Mouse (Mus musculus) intestine, postnatal 0 days (tissue): Measurements from ENCODE around the gene Gdpd1. TPM values are rescaled to one million over a fixed set of nuclear protein-coding genes. Genes with fewer than 3 reads are reported as not detected.

Source experiments
- ATAC-seq: fragments of 200-750 bp; cut with Nextera tagmentation; 2 replicates; pipeline ENCODE4 v1.8.0; 2017; ENCODE audit warnings: mild to moderate bottlenecking, moderate TSS enrichment, moderate library complexity
- H3K27ac ChIP-seq: fragments of 300-500 bp; sonication (generic); 2 replicates; pipeline ENCODE4 v1.5.1; 2014; ENCODE audit warnings: mild to moderate bottlenecking, low read depth, low read length, moderate library complexity
- H3K27me3 ChIP-seq: fragments of 300-500 bp; sonication (generic); replicated peaks from 2 replicates; pipeline ENCODE4 v1.6.1; 2014; ENCODE audit warnings: low read length, mixed read lengths; ENCODE audit not compliant: control insufficient read depth, insufficient read depth
- H3K36me3 ChIP-seq: fragments of 300-500 bp; sonication (generic); 2 replicates; pipeline ENCODE4 v1.6.1; 2014; ENCODE audit warnings: mild to moderate bottlenecking, moderate library complexity; ENCODE audit not compliant: control insufficient read depth, insufficient read depth
- H3K4me1 ChIP-seq: fragments of 300-500 bp; sonication (generic); replicated peaks from 2 replicates; pipeline ENCODE4 v1.6.1; 2014; ENCODE audit warnings: antibody characterized with exemption, low read length, mixed read lengths; ENCODE audit not compliant: control insufficient read depth, insufficient read depth
- H3K4me2 ChIP-seq: fragments of 300-500 bp; sonication (generic); replicated peaks from 2 replicates; pipeline ENCODE4 v1.6.1; 2014; ENCODE audit warnings: low read depth, mild to moderate bottlenecking, moderate library complexity
- H3K4me3 ChIP-seq: fragments of 300-500 bp; sonication (generic); 2 replicates; pipeline ENCODE4 v1.5.1; 2014; ENCODE audit warnings: low read depth, low read length
- H3K9ac ChIP-seq: fragments of 300-500 bp; sonication (generic); 2 replicates; pipeline ENCODE4 v1.6.1; 2014; ENCODE audit warnings: mild to moderate bottlenecking, low read depth, low read length
- H3K9me3 ChIP-seq: fragments of 300-500 bp; sonication (generic); 2 replicates; pipeline ENCODE4 v1.6.1; 2016; ENCODE audit warnings: mixed run types; ENCODE audit not compliant: control insufficient read depth
- CTCF ChIP-seq: sonication (generic); IDR thresholded peaks from 2 replicates; pipeline ENCODE4 v1.5.1; 2016; ENCODE audit warnings: low read depth, mild to moderate bottlenecking, control low read depth, antibody characterized with exemption, moderate library complexity
- WGBS: fragments of 180-500 bp; shearing (Covaris S2); extraction: QIAGEN DNeasy Blood & Tissue Kit; methylation state at CpG from one replicate; pipeline ENCODE4 v1.1.7; 2014; 5-methylcytosine and 5-hydroxymethylcytosine counted together
- polyA plus RNA-seq: library from polyadenylated mRNA; unstranded; fragments of >200 nt; fragmentation: Nextera tagmentation; extraction: Ambion mirVana; gene quantifications from 2 replicates; pipeline ENCODE4 v1.2.1, GENCODE M21; 2015

Gene Gdpd1
- polyA plus RNA-seq, 1 experiment from 2014 or later = 16.7 TPM

GRCm38 (mm10) chr11:86994791-86995624, 78.9 kb downstream of the Gdpd1 start:
- Histone ChIP-seq H3K36me3 (no peaks in the 10 kb centered on the region), H3K27ac (peak overlapping the region; percentile 90), H3K9me3 (no peaks in the 10 kb centered on the region), H3K9ac (no peak overlapping the region), H3K4me3 (no peak overlapping the region), H3K4me2 (peak overlapping the region; percentile 91), H3K4me1 (no peaks in the 10 kb centered on the region; the same call in 1 of the 2 replicates), H3K27me3 (no peaks in the 10 kb centered on the region)
- WGBS = 25% methylated on average over 10 of the region's 10 CpGs
- no peak for TF ChIP-seq CTCF
- no peak for ATAC-seq

GRCm38 (mm10) chr11:86994330-86994729, 79.5 kb downstream of the Gdpd1 start:
- peak; percentile 11; the same call in 1 of the 2 replicates for ATAC-seq
- H3K4me2 ChIP-seq = peak overlapping the region; percentile 91
- WGBS = 11% methylated on average over 6 of the region's 6 CpGs
- 0 out of 2 replicates have a peak overlapping the region, but pooled peaks have one; percentile 32 for H3K9ac ChIP-seq
- H3K36me3 ChIP-seq = no peaks in the 10 kb centered on the region
- no peaks in the 10 kb centered on the region for H3K9me3 ChIP-seq
- no peaks in the 10 kb centered on the region; the same call in 1 of the 2 replicates for H3K4me1 ChIP-seq
- H3K4me3 ChIP-seq = peak overlapping the region; percentile 99
- TF ChIP-seq CTCF = no peak
- H3K27me3 ChIP-seq = no peaks in the 10 kb centered on the region
- peak overlapping the region; percentile 90 for H3K27ac ChIP-seq

GRCm38 (mm10) chr11:86993041-86994037, 80.5 kb downstream of the Gdpd1 start, which contains the start of gene Ypel2:
Gene Ypel2 (minus strand): TSS chr11:86993707.
- WGBS = under 1% methylated on average over 96 of the region's 96 CpGs
- Histone ChIP-seq H3K4me1 (no peaks in the 10 kb centered on the region; the same call in 1 of the 2 replicates), H3K36me3 (no peaks in the 10 kb centered on the region), H3K27ac (peak within 1 kb of the TSS; percentile 90), H3K9ac (peak within 1 kb of the TSS; percentile 73), H3K4me3 (peak within 1 kb of the TSS; percentile 99), H3K27me3 (no peaks in the 10 kb centered on the region), H3K4me2 (peak within 1 kb of the TSS; percentile 91), H3K9me3 (no peaks in the 10 kb centered on the region)
- peak; percentile 25 for TF ChIP-seq CTCF
- ATAC-seq = peak; percentile 94

DNA sequence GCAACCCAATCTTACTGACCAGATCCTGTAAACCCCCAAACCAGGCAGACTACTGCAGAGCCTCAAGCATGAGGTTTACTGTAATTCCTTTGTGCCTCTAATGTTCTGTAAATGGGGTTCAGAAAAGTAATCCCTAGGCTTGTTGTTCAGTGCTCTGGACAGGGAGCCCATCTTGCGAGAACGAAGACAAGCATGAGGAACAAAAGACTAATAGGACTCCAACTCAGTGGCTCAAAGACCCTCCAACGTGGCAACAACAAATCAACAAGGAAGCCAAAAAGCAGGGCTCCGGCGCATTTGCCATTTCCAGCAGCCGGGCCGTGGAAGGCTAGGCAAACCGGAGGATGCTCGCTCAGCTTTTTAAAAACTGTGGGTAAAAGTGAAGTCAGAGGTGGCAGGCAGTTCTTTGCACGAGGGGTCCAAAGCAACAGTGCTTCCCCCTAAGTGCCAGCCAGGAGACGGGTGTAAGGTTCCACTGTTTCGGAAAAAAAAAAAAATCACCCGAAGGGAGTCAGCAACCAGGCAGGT, 81.3 kb downstream of the Gdpd1 start:
- ATAC-seq = no peak
- no peaks in the 10 kb centered on the region; the same call in 1 of the 2 replicates for H3K4me1 ChIP-seq
- WGBS = 13% methylated on average over 13 of the region's 13 CpGs
- peak overlapping the region; percentile 91 for H3K4me2 ChIP-seq
- peak overlapping the region; percentile 99 for H3K4me3 ChIP-seq
- no peaks in the 10 kb centered on the region for H3K27me3 ChIP-seq
- peak overlapping the region; percentile 90 for H3K27ac ChIP-seq
- TF ChIP-seq CTCF = no peak
- H3K9me3 ChIP-seq = no peaks in the 10 kb centered on the region
- peak overlapping the region; percentile 73 for H3K9ac ChIP-seq
- no peaks in the 10 kb centered on the region for H3K36me3 ChIP-seq

- TF ChIP-seq CTCF = no peak
- no peaks in the 10 kb centered on the region for H3K36me3 ChIP-seq
- H3K4me1 ChIP-seq = no peaks in the 10 kb centered on the region; the same call in 1 of the 2 replicates
- peak overlapping the region; percentile 91; the same call in 1 of the 2 replicates for H3K4me2 ChIP-seq
- no peak for ATAC-seq
- 81% methylated on average over 4 of the region's 4 CpGs for WGBS
- H3K27me3 ChIP-seq = no peaks in the 10 kb centered on the region
- no peak overlapping the region for H3K27ac ChIP-seq
- H3K4me3 ChIP-seq = no peak overlapping the region
- H3K9ac ChIP-seq = no peak overlapping the region
- H3K9me3 ChIP-seq = no peaks in the 10 kb centered on the region
Measured at GRCm38 (mm10) chr11:86991241-86991640, 82.6 kb downstream of the Gdpd1 start.
